Mouse (Mus musculus) forebrain, embryonic 14.5 days (tissue): ENCODE results near the gene Llgl2. TPM values are rescaled to one million over a fixed set of nuclear protein-coding genes. Genes with fewer than 3 reads are reported as not detected.

ENCODE experiments used
- ATAC-seq: fragments of 200-750 bp; cut with Nextera tagmentation; 2 replicates; pipeline ENCODE4 v1.8.0; 2017; ENCODE audit warnings: mild to moderate bottlenecking, moderate library complexity
- DNase-seq: peaks from one replicate; pipeline ENCODE4 v3.0.0-alpha.2; 2015; ENCODE audit warnings: low spot score
- H3K27ac ChIP-seq: fragments of 300-500 bp; sonication (generic); 2 replicates; pipeline ENCODE4 v1.5.1; 2014; ENCODE audit warnings: low read depth, mild to moderate bottlenecking, control low read depth, low read length, moderate library complexity
- H3K27me3 ChIP-seq: fragments of 300-500 bp; sonication (generic); replicated peaks from 2 replicates; pipeline ENCODE4 v1.6.1; 2014; ENCODE audit warnings: low read length, control low read depth, mixed read lengths; ENCODE audit not compliant: control insufficient read depth, insufficient read depth
- H3K36me3 ChIP-seq: fragments of 300-500 bp; sonication (generic); 2 replicates; pipeline ENCODE4 v1.6.1; 2014; ENCODE audit warnings: low read length, control low read depth; ENCODE audit not compliant: control insufficient read depth, insufficient read depth
- H3K4me1 ChIP-seq: fragments of 300-500 bp; sonication (generic); 2 replicates; pipeline ENCODE4 v1.6.1; 2014; ENCODE audit warnings: antibody characterized with exemption, low read length, control low read depth; ENCODE audit not compliant: control insufficient read depth, insufficient read depth
- H3K4me2 ChIP-seq: fragments of 300-500 bp; sonication (generic); 2 replicates; pipeline ENCODE4 v1.6.1; 2014; ENCODE audit warnings: mild to moderate bottlenecking, control low read depth, low read length
- H3K4me3 ChIP-seq: fragments of 300-500 bp; sonication (generic); 2 replicates; pipeline ENCODE4 v1.5.1; 2014; ENCODE audit warnings: low read depth, low read length, control low read depth
- H3K9ac ChIP-seq: fragments of 300-500 bp; sonication (generic); 2 replicates; pipeline ENCODE4 v1.6.1; 2014; ENCODE audit warnings: mild to moderate bottlenecking, low read length, control low read depth, moderate library complexity
- H3K9me3 ChIP-seq: fragments of 300-500 bp; sonication (generic); replicated peaks from 2 replicates; pipeline ENCODE4 v1.6.1; 2016; ENCODE audit warnings: low read length, control low read depth, mixed read lengths; ENCODE audit not compliant: control insufficient read depth
- whole genome bisulfite sequencing: fragments of 180-500 bp; shearing (Covaris S2); extraction: QIAGEN DNeasy Blood & Tissue Kit; methylation state at CpG from one replicate; pipeline ENCODE4 v1.1.7; 2014; 5-methylcytosine and 5-hydroxymethylcytosine counted together
- polyA plus RNA-seq: library from polyadenylated mRNA; unstranded; fragments of >200 nt; fragmentation: Nextera tagmentation; extraction: Ambion mirVana; gene quantifications from 2 replicates; pipeline ENCODE4 v1.2.1, GENCODE M21; 2014

Llgl2 gene
- polyA plus RNA-seq, 1 experiment from 2014 or later = 0.70 TPM

DNA sequence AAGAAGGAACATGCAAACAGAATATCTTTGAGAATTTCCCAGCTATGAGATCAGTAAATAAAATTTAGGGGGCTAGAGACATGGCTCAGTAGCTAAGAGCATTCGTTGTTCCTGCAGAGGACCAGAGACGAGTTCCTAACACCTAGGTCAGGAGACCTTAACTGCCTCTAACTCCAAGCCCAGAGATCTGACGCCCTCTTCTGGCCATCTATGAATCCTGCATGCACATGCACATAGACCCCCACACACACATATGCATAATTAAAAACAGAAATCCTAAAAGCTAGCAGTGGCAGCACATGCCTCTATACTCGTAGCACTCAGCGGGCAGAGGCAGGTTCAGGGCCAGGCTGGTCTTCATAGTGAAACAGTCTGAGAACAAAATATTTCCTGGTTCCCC is 52.6 kb downstream of the Llgl2 start:
- H3K4me2 ChIP-seq = no peak overlapping the region
- no peak for ATAC-seq
- no peaks in the 10 kb centered on the region for H3K27me3 ChIP-seq
- H3K9ac ChIP-seq = no peak overlapping the region
- no peak overlapping the region for H3K4me3 ChIP-seq
- no peaks in the 10 kb centered on the region for H3K9me3 ChIP-seq
- no peak overlapping the region for H3K27ac ChIP-seq
- DNase-seq = no peak
- H3K36me3 ChIP-seq = no peaks in the 10 kb centered on the region
- 77% methylated on average over 5 of the region's 5 CpGs for WGBS
- H3K4me1 ChIP-seq = no peaks in the 10 kb centered on the region

- Histone ChIP-seq H3K27ac (no peak overlapping the region), H3K4me3 (no peak overlapping the region), H3K36me3 (no peaks in the 10 kb centered on the region), H3K27me3 (no peaks in the 10 kb centered on the region), H3K9ac (no peak overlapping the region), H3K4me1 (no peaks in the 10 kb centered on the region), H3K4me2 (no peak overlapping the region), H3K9me3 (no peaks in the 10 kb centered on the region)
- DNase-seq = no peak
- no peak for ATAC-seq
- 79% methylated on average over 6 of the region's 6 CpGs for WGBS
These were observed 53.4 kb downstream of the Llgl2 start for GRCm38 (mm10) chr11:115877174-115877755.

DNA sequence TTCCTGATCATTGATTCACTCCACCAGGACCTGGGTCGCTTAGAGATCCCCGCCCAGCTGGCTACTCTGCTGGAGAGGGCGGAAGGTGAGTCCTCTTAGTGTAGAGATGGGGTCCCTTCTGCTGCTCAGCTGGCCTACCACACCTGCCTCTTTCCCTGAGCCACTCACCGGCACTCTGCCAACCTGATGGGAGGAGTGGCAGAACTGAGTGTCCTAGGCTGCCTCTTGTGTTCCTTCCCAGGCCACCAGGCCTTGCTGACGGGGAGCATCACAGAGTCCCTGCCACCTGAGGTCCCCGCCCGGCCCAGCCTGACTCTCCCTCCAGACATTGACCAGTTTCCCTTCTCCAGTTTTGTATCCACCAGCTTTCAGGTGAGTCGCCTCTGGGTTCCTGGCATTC is 54.2 kb downstream of the Llgl2 start:
- Histone ChIP-seq H3K4me1 (no peaks in the 10 kb centered on the region), H3K27ac (no peak overlapping the region), H3K4me3 (no peak overlapping the region), H3K36me3 (no peaks in the 10 kb centered on the region), H3K9ac (no peak overlapping the region), H3K27me3 (no peaks in the 10 kb centered on the region), H3K4me2 (no peak overlapping the region), H3K9me3 (no peaks in the 10 kb centered on the region)
- 81% methylated on average over 8 of the region's 8 CpGs for WGBS
- ATAC-seq (no peak), DNase-seq (no peak)

DNA sequence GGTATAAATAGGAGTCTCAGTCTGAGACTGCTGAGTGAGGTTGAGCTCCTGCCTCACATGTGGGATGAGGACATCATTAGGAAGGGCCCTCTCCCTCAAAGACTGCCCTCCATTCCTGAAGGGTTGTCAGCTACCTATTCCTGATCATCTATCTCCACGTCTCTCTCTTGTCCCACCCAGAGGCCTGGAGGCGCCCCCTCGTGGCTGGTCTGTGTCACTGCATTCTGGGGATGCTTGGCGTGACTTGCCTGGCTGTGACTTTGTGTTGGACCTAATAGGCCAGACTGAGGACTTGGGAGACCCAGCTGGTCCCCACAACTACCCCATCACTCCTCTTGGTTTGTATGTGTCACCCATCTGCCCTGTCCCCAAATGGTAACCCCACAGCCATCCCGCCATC is 57.2 kb downstream of the Llgl2 start:
- Histone ChIP-seq H3K36me3 (no peaks in the 10 kb centered on the region), H3K4me1 (no peaks in the 10 kb centered on the region), H3K4me2 (no peak overlapping the region), H3K4me3 (no peak overlapping the region), H3K27me3 (no peaks in the 10 kb centered on the region), H3K9me3 (no peaks in the 10 kb centered on the region), H3K9ac (no peak overlapping the region), H3K27ac (no peak overlapping the region)
- ATAC-seq (no peak), DNase-seq (no peak)
- WGBS = 24% methylated on average over 5 of the region's 5 CpGs

GRCm38 (mm10) chr11:115883251-115883650 is 59.4 kb downstream of the Llgl2 start:
- Histone ChIP-seq H3K27me3 (no peaks in the 10 kb centered on the region), H3K4me1 (no peaks in the 10 kb centered on the region), H3K27ac (no peak overlapping the region), H3K9me3 (no peaks in the 10 kb centered on the region), H3K9ac (no peak overlapping the region), H3K4me2 (no peak overlapping the region), H3K4me3 (no peak overlapping the region), H3K36me3 (no peaks in the 10 kb centered on the region)
- DNase-seq = no peak
- no peak for ATAC-seq
- WGBS = 40% methylated on average over 17 of the region's 17 CpGs

GRCm38 (mm10) chr11:115884361-115884760 is 60.5 kb downstream of the Llgl2 start:
- Histone ChIP-seq H3K4me2 (no peak overlapping the region), H3K27me3 (no peaks in the 10 kb centered on the region), H3K36me3 (no peaks in the 10 kb centered on the region), H3K4me3 (no peak overlapping the region), H3K4me1 (no peaks in the 10 kb centered on the region), H3K9ac (no peak overlapping the region), H3K9me3 (no peaks in the 10 kb centered on the region), H3K27ac (no peak overlapping the region)
- WGBS = 95% methylated on average over 3 of the region's 3 CpGs
- DNase-seq (no peak), ATAC-seq (no peak)

- DNase-seq = no peak
- H3K9me3 ChIP-seq = no peaks in the 10 kb centered on the region
- H3K4me1 ChIP-seq = no peaks in the 10 kb centered on the region
These were observed 61.4 kb downstream of the Llgl2 start for GRCm38 (mm10) chr11:115885281-115885680.

DNA sequence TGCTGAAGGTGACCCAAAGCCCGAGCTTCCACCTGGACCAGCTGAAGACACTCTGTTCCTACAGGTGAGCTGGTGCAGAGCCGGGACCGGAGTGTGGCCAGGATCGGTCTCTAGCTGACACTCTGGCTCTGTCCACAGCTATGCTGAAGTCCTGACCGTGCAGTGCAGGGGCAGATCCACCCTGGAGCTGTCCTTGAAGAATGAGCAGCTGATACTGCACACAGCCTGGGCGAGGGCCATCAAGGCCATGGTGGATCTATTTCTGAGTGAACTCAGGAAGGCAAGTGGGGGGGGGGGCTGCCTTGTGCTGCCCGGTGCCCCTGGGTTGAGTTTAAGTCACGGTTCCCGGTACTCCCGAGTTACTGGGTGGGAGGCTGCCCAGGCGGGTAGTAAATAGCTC is 62.6 kb downstream of the Llgl2 start:
- Histone ChIP-seq H3K27ac (no peak overlapping the region), H3K4me2 (no peak overlapping the region), H3K36me3 (no peaks in the 10 kb centered on the region), H3K4me3 (no peak overlapping the region), H3K4me1 (no peaks in the 10 kb centered on the region), H3K9ac (no peak overlapping the region), H3K27me3 (no peaks in the 10 kb centered on the region), H3K9me3 (no peaks in the 10 kb centered on the region)
- ATAC-seq (no peak), DNase-seq (no peak)
- WGBS = 93% methylated on average over 11 of the region's 11 CpGs

More at GRCm38 (mm10) chr11:115885281-115885680, 61.4 kb downstream of the Llgl2 start:
- no peak overlapping the region for H3K9ac ChIP-seq
- H3K4me2 ChIP-seq = no peak overlapping the region
- no peak overlapping the region for H3K4me3 ChIP-seq
- no peaks in the 10 kb centered on the region for H3K36me3 ChIP-seq
- 79% methylated on average over 11 of the region's 11 CpGs for WGBS
- ATAC-seq = no peak
- no peak overlapping the region for H3K27ac ChIP-seq
- H3K27me3 ChIP-seq = no peaks in the 10 kb centered on the region

DNA sequence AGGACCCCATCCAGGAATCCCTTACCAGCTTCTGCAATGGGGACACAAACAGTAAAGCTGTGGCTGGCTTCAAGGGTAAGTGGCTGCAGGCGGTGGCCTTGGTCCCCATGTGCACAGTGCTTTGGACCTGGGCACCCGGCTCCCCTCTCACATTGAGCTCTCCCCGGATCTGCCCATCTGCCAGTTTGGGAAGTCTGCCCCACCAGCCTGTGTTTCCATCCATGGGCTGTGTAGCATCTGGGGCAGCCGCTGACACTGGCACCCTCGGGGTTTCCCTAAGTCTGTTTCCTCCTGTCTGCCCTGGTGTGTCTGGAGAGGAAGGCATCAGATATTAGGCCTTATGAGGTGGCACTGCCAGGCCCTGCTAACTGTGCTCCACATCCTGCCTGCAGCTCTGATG is 64.2 kb downstream of the Llgl2 start:
- Histone ChIP-seq H3K4me3 (no peak overlapping the region), H3K9me3 (no peaks in the 10 kb centered on the region), H3K4me1 (no peaks in the 10 kb centered on the region), H3K27ac (no peak overlapping the region), H3K4me2 (no peak overlapping the region), H3K9ac (no peak overlapping the region), H3K36me3 (peaks cover 7% of the 10 kb centered on the region; the same call in 1 of the 2 replicates), H3K27me3 (no peaks in the 10 kb centered on the region)
- 79% methylated on average over 5 of the region's 5 CpGs for WGBS
- no peak for ATAC-seq
- no peak for DNase-seq
